Mouse (Mus musculus) small intestine, adult 2 months (tissue): ENCODE data around the gene Comtd1.

Experiments used
- CTCF ChIP-seq: fragments of 200-500 bp; IDR thresholded peaks from 2 replicates; pipeline ENCODE4 v1.5.1; 2012; ENCODE audit warnings: low read depth, mild to moderate bottlenecking, control low read depth, inconsistent platforms, low read length, moderate library complexity, mixed read lengths; ENCODE audit not compliant: insufficient replicate concordance, insufficient read length; ENCODE audit errors: extremely low read depth
- POLR2A ChIP-seq: fragments of 200-500 bp; IDR thresholded peaks from 2 replicates; pipeline ENCODE4 v1.6.1; 2012; ENCODE audit warnings: low read depth, mild to moderate bottlenecking, control low read depth, inconsistent platforms, low read length, moderate library complexity

DNA sequence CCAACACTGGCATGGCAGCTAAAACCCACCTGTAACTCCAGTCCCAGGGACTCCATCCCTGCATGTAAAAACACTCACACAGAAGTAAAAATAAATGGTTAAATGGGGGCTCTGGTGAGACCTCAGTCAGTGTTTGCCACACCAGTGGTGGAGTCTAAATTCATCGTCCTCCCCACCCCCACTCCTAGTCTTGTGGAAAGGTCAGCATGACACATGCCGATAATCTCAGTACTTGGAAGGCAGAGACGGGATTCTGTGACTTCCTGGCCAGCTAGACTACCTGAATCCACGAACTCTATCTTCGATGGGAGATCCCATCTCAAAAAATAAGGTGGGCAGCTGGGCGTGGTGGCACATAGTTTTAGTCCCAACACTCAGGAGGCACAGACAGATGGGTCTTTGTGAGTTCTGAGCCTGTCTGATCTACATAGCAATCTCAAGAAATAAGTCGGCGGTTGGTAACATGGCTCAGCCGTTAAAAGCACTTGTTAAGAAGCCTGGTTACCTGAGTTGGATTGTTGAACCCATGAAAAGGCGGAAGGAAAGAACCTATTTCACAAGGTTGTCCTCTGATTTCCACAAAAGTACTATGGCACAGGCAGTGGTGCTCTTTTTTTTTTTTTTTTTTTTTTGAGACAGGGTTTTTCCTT, 36.9 kb downstream of the Comtd1 start:
- TF ChIP-seq POLR2A (no peak), CTCF (no peak)
